Mouse (Mus musculus): Measurements from ENCODE around the gene Sp6.

GRCm38 (mm10) chr11:97024977-97025376, 11.8 kb downstream of the Sp6 start:
- TF ChIP-seq POLR2A (IDR thresholded peaks at IDR 0.05; ENCODE audit: borderline replicate concordance, extremely low read depth, low read depth, low read length): no peak
- TF ChIP-seq CTCF (IDR thresholded peaks at IDR 0.05; ENCODE audit: insufficient read depth, low read length): no peak
